Mouse (Mus musculus) bone marrow macrophage, adult 2 months (primary cell): ENCODE results near the gene Pcna. TPM values are rescaled to one million over a fixed set of nuclear protein-coding genes. Genes with fewer than 3 reads are reported as not detected.

Experiments
- H3K27ac ChIP-seq: 2 replicates; pipeline ENCODE4 v1.5.1; 2012; ENCODE audit warnings: low read depth, low read length; ENCODE audit not compliant: insufficient read depth
- H3K4me1 ChIP-seq: 2 replicates; pipeline ENCODE4 v1.6.1; 2012; ENCODE audit warnings: low read length; ENCODE audit not compliant: control insufficient read depth, insufficient read depth
- H3K4me3 ChIP-seq: 2 replicates; pipeline ENCODE4 v1.5.1; 2012; ENCODE audit warnings: mild to moderate bottlenecking, low read length, moderate library complexity; ENCODE audit not compliant: insufficient read depth
- CTCF ChIP-seq: IDR thresholded peaks from 2 replicates; pipeline ENCODE4 v1.5.1; 2012; ENCODE audit warnings: low read depth, mild to moderate bottlenecking, low read length, moderate library complexity
- POLR2A ChIP-seq: IDR thresholded peaks from 2 replicates; pipeline ENCODE4 v1.6.1; 2012; ENCODE audit warnings: mild to moderate bottlenecking, low read depth, low read length, borderline replicate concordance
- polyA plus RNA-seq: library from polyadenylated mRNA; stranded (reverse); fragments of >200 nt; gene quantifications from 2 replicates; pipeline ENCODE4 v1.2.4, GENCODE M21; 2012; ENCODE audit not compliant: missing spikeins, insufficient read depth, insufficient read length

Pcna gene
- polyA plus RNA-seq, 1 experiment, result 323 TPM

DNA sequence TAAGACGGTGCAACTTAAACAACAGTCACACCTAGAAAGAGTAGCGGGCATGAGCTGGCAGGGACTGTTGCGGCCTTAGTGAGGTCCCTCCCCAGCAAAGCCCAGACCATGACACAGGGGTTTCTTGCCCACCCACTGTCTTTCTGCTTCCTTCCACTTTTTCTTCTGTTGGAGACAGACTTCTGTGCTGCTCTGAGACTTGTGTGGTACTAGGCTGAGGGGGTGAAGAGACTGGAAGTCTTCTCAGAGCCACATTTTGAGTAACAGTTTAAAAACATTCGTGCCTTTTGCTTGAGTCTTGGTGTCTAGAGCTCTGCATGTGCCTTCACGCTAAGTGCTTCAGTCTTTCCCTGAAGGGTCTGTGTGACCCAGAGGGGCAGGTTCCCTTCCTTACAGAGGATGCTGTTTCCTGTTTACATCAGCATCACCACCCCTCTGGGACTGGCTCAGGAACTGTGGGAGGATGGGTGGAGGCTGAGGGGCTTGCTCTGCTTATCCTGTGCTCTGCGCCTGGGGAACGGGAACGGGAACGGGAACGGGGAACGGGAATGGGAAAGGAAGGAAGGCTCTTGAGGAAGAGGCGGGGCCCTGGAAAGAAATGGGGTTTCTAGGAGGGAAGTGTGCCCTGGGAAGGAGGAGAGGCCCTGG, 31.5 kb upstream of the Pcna start:
- peaks cover 46% of the 10 kb centered on the region for H3K4me1 ChIP-seq
- TF ChIP-seq CTCF, result no peak
- TF ChIP-seq POLR2A, result no peak
- H3K27ac ChIP-seq, result peak overlapping the region; percentile 52
- H3K4me3 ChIP-seq, result no peak overlapping the region

DNA sequence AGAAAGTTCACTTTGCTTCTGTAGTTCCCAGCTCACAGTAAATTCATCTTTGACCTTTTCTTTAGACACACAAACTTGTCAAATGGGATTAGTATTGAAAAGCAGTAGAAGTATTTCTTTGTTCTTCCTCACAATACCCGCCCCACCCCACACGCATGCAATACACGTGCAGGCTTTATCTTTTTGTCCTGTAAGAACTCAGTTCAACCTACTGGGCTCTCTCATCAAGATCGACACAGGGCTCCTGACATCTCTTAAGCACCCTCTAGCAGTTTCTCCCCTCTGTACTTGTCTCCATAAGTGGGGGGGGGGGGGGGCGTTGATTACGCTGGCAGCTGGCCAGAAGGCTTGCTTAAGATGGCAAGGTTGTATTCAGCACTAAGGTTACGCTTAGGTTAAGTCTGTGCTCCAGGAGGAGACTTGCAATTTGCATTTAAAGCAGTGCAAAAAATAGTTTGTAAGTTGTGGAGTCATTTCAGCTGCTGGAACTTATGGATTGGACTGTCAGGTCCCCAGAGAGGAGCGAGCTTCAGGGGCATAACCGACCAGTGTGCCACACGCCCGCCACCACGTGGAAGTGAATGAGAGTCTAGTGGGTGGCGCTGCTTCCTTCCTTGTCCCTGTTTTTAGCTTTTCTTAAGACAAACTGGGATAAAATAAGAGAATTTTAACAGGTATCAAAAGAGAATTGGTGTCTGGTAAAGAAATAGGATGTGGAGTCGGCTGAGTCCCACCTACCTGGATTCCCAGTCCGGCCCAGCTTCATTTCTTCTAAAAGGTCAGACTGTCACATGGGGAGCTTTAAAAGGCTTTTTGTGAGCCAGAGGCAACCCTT, 30.3 kb upstream of the Pcna start:
- no peak for TF ChIP-seq CTCF
- TF ChIP-seq POLR2A, result no peak
- Histone ChIP-seq H3K4me3 (no peak overlapping the region), H3K4me1 (peaks cover 48% of the 10 kb centered on the region), H3K27ac (no peak overlapping the region)

DNA sequence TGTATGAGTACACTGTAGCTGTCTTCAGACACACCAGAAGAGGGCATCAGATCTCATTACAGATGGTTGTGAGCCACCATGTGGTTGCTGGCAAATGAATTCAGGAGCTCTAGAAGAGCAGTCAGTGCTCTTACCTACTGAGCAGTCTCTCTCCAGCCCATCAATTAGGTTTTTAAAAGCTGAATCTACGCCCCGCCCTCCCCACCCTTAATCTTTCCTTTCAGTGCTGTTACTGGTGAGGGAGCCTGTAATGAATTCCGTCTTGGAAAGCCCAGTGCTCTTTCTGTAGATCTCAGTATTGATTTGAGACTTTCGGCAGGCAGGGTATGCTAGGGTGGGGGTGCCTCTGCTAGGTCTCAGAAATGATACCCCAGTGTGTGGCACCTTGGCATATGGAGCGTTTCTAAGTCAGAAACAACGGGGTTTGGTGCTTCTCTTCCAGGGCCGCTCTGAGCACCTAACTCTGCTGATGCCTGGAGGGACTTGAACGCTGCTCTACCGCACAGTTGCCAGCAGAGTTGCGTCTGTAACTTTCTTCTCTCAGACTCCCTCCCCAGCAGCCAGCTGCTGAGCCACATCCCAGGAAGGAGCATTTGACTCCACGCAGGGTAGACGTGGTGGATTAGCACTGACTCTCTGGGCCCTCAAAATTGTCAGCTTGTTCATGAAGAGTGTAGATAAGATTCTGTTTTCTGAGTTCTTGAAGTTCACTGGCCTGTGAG, 29.5 kb upstream of the Pcna start:
- H3K4me1 ChIP-seq, result peaks cover 48% of the 10 kb centered on the region

DNA sequence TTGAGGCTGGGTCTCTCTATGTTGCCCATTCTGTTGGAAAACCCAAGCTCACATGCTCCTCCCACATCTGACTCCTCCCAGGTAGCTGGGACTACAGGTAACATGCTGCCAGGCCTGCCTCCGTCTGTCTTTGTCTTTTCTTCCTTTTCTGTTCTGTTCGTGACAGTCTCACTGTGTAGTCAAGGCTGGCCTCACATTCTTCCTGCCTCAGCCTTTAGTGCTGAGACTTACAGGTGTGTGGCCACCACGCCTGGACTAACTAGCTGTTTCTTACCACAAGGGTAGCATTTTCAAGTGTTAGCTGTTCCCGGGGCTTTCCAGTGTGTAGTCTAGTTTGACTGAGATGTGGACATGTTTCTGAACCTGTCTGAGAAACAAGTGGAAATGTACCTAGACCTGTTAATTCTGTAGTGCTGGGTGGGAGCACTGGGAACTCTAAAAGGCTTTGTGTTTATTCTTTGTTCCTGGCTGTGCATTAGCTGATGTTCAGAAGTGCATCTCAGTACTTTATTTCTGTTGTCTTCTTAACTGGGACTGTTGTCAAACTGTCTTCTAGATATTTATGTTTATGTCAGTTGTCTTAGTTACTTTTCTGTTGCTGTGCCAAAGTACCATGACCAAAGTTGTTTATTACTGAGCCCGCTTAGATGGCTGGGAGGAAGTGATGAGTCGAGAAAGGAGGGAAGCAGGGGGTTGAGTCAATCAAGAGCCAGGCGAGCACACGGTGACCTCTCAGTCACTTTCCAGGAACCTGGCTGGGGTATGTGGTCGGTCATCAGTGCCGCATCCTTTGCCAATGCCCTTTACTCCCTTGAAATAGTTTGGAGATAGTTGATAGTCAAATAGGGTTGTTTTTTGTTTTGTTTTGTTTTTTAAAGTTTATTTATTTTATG, 28.7 kb upstream of the Pcna start:
- Histone ChIP-seq H3K4me3 (no peak overlapping the region), H3K4me1 (peaks cover 48% of the 10 kb centered on the region), H3K27ac (no peak overlapping the region)
- TF ChIP-seq CTCF (no peak), POLR2A (no peak)

More for the DNA sequence above, 29.5 kb upstream of the Pcna start:
- Histone ChIP-seq H3K27ac (no peak overlapping the region), H3K4me3 (no peak overlapping the region)
- TF ChIP-seq CTCF (no peak), POLR2A (no peak)

DNA sequence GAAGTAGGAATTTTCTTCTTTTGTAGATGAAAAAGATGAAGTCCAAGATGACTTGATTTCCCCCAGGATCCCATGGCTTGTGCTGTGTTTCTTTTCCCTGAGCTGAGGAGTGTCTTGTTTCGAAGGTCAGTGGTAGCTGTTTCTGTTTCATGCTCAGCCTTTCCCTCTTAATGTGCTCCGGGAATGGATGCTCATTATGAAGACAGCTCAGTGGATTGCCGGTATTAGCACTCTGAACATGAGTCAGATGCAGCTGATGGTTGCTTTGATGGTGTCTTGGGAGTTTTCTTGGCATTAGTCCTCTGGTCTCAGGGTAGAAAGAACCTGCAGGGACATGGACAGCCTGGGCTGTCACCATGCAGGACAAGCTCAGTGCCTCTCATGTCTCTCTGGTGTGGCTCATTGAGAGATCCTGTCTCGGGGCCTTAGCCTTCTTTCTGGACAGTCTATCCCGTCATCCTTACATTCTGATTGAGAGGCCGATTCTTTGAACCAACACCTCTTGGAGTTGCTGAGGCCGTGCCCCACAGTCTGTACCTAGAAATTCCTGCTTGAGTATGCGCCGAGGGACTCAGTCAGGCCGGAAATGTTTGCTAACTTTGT, 27.5 kb upstream of the Pcna start:
- no peak overlapping the region for H3K27ac ChIP-seq
- no peak overlapping the region for H3K4me3 ChIP-seq
- peaks cover 41% of the 10 kb centered on the region for H3K4me1 ChIP-seq
- TF ChIP-seq POLR2A (no peak), CTCF (no peak)

DNA sequence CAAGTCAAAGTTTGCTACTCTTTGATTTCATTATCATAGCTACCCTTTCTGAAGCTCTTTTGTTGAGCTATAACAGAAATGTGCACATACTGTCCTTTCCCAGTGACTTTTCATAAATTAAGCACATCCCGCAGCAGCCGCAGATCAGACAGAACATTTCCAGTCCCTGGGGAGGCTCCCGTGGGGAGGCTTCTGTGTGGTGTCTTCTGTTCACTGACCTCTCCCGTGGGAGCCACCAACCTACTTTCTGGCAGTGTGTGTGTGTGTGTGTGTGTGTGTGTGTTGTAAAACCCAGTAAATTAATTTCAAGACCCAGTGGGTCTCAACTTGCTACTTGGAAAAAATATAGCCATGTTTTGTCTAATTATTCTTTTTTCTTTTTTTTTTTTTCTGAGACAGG, 26.9 kb upstream of the Pcna start:
- Histone ChIP-seq H3K27ac (no peak overlapping the region), H3K4me1 (peaks cover 36% of the 10 kb centered on the region), H3K4me3 (no peak overlapping the region)
- TF ChIP-seq CTCF, result no peak
- no peak for TF ChIP-seq POLR2A

DNA sequence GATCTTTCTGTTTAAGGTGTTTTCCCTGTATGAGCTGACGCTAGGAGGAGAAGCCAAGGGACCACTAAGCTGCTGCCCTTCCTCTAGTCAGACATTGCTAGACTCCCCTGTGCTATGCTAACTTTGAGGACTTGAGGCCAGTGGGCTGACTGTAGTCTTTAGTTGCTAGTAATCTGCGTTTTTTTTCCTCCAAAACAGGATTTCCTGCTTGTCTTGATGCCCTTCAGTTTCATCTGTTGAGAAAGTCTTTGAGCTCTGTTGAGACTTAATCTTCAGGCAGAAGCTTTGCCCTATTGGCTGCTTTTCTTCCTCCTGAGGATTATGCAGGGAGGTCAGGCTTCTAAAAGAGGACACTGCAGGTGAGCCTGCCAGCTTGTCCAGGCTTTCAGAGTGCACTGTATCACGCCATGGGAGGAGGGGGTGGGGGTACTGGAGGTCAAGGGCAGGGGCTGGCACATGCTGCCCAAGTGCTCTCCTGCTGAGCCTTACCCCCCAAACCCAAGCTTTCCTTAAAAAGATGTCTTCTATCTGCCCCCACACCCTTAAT, 26.3 kb upstream of the Pcna start:
- no peak for TF ChIP-seq CTCF
- TF ChIP-seq POLR2A, result no peak
- peaks cover 35% of the 10 kb centered on the region for H3K4me1 ChIP-seq
- no peak overlapping the region for H3K4me3 ChIP-seq
- H3K27ac ChIP-seq, result no peak overlapping the region

DNA sequence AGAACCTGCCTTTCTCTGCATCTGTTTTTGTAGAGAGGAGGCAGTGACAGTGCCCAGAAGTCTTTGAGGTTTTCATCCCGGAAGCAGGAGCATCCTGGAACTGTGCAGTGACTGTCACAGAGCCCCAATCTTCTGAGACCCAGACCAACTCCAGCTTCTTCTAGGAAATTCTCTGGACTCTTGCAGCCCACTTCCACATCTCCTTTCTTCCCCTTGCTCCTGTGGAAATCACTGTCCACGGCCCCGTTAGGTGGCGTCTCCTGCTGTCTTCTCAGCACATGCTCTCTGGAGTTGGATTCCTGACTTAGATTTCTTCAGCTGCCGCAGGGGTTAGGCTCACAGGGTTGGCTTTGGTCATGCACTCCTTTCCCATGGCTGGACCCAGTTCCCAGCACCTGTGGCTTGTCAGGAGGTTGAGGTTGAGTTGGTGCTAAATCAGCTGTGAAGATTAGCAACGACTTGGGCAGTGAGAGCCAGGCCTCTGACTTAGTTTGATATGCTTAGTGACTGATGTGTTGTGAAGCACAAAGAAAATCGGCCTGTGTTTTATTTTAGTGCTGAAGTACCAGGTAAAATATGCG, 25.2 kb upstream of the Pcna start:
- no peak overlapping the region for H3K4me3 ChIP-seq
- H3K4me1 ChIP-seq, result peaks cover 33% of the 10 kb centered on the region
- TF ChIP-seq CTCF (no peak), POLR2A (no peak)
- no peak overlapping the region for H3K27ac ChIP-seq
